Mouse (Mus musculus) liver, postnatal 0 days (tissue): ENCODE results near the gene Fbxo47.
A peak's percentile ranks its signal among the peaks of the same experiment; 100 is the strongest.

Experiments used
- CTCF ChIP-seq: sonication (generic); IDR thresholded peaks from 2 replicates; pipeline ENCODE4 v1.5.1; 2016; ENCODE audit warnings: antibody characterized with exemption, low read depth
- EP300 ChIP-seq: IDR thresholded peaks from 2 replicates; pipeline ENCODE4 v1.6.1; 2016; ENCODE audit warnings: antibody characterized with exemption, low read depth, mild to moderate bottlenecking

- TF ChIP-seq EP300 (peak; percentile 30; the same call in 1 of the 2 replicates), CTCF (no peak)
Observed at GRCm38 (mm10) chr11:97820840-97821239, 63.1 kb downstream of the Fbxo47 start.
